Mouse (Mus musculus) cerebellum, adult 11 months (tissue): ENCODE data around the gene Mapk13.
"Not testable (repeated sequence)": the region's sequence is repeated elsewhere in the genome, so short reads cannot be mapped to it uniquely, and the experiment has no call there.

Experiments
- DNase-seq: peaks from one replicate; pipeline ENCODE4 v3.0.0; 2022

Gene Mapk13

DNA sequence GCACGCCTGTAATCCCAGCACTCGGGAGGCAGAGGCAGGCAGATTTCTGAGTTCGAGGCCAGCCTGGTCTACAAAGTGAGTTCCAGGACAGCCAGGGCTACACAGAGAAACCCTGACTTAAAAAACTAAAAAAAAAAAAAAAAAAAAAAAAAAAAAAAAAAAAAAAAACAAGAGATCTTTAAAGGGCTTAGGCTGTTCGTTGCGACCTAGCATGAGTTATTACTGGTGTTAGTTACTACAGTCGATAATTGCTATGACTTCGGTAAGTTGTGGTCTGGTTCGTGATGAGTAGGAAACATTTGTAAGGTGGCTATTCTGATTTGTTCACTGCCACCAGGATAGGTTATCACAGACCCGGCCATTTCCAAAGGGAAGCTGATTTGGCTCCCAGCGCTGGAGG lies 47.2 kb downstream of the Mapk13 start:
- not testable (repeated sequence) for DNase-seq

DNA sequence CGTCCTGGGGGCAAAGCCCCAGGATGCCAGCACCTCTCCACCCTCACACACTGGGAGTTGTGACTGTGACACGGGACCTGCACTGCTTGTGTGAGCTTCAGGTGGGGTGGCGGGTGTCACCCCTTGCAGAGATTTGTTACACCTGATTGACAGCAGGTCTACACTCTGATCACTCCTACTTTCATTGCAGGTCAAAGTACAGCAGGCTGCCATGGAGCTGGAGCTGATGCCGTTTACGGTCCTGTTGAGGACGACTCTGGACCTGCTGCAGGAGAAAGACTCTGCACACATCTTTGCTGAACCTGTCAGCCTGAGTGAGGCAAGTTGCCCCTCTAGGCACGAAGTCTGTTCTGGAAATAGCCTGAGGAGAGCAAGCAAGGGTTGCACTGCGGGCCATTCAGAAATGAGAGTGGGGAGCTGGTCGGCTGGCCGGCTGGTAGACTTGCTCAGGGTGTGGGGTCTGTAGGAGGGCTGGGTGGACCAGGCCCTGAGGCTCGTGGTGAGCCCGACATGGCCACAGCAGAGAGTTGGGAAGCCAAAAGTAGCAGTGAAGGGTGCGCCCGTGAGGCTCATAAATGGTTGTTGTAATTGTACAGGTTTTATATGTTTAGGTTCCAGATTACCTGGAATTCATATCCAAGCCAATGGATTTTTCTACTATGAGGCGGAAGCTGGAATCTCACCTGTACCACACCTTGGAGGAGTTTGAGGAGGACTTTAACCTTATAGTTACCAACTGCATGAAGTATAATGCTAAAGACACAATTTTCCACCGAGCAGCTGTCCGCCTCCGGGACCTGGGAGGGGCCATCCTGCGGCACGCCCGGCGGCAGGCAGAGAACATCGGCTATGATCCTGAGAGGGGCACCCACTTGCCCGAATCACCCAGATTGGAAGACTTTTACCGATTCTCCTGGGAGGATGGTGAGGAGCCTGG lies 48.0 kb downstream of the Mapk13 start:
- DNase-seq = no peak

DNA sequence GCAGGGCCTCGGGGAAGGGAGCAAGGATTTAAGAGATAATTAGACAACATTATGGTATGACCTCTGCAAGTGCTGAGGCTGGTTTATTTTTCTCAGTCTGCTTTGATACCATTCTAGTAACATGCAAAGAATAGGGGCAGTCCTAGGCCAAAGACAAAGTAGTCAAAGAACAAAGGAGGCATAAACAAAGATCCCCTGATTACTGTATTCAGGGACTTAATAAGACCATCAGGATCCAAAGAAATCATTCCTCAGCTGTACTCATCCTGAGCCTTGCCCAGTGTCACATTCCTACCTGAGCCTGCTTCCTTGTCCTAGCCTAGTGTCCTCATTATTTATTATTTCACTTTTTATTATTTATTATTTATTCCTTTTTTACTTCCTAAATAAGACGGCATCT lies 51.1 kb downstream of the Mapk13 start:
- no peak for DNase-seq

DNA sequence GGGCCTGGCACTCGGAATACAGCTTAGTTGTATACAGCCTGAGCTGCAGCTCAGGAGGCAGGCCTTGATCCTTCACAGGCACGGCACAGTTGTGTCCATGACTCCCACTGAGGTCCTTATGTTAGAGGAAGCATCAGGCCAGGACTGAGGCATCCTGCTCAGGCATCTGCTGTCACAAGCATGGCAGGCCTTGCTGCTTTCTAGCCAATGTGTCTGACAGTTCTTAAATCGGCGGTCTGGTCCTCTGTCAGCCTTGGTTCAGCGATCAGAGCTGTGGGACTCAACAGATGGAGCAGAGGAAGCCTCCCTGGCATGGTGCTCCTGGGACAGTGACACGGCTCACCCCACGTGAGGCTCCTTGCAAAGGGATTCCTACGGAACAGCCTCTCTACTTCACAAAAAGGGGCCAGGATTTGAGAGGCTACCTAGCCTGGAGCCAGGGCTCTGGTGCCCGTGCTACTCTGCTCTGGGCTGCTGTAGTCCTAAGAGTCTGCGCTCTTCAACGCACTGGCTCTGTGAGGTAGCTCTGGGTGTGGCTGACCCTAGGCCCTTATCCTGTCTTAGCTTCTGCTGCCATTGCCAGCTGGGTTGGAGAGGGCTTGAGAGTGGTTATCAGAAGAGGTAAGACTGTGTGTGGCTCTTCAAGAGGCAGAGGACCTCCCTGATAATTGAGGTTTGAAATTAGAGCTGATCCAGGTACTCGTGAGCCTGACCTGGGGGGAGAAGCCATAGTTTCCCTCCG lies 54.1 kb downstream of the Mapk13 start:
- peak; percentile 86 for DNase-seq

DNA sequence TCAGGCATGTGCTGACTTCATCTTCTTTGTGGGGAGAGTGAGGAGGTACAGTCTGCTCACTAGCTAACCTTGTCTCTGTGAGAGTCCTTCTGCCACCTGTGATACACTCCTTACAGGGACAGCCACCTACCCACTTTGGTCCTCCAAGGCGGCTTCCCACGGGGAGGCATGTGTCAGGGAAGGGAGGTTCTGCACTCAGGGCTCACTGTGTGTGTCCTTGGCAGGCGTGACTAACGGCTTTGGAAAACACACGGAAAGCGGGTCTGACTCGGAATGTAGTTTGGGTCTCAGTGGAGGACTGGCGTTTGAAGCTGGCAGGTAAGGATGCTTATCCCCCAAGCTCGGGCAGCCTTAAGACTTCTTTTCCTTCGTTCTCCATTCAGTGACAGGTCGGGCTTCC lies 54.7 kb downstream of the Mapk13 start:
- DNase-seq = no peak

DNA sequence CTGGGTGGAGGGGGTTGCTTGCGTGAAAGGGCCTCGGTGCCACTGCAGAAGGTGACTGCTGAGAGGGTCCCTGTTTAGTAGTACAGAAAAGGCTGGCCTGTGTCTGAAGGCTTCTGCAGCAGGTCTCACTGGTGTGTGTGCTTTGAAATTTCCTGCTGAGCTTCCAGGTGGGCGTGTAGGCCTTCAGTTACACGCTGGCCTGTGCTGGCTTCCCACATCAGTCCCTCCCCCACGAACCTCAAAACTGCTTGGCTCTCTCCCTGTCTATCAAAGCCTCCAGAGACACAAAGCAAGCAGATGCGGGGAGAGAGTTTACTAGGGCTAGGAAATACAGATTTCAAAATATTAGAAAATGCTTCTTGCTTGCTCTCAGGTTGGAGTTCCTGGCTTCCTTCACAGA lies 55.8 kb downstream of the Mapk13 start:
- no peak for DNase-seq

DNA sequence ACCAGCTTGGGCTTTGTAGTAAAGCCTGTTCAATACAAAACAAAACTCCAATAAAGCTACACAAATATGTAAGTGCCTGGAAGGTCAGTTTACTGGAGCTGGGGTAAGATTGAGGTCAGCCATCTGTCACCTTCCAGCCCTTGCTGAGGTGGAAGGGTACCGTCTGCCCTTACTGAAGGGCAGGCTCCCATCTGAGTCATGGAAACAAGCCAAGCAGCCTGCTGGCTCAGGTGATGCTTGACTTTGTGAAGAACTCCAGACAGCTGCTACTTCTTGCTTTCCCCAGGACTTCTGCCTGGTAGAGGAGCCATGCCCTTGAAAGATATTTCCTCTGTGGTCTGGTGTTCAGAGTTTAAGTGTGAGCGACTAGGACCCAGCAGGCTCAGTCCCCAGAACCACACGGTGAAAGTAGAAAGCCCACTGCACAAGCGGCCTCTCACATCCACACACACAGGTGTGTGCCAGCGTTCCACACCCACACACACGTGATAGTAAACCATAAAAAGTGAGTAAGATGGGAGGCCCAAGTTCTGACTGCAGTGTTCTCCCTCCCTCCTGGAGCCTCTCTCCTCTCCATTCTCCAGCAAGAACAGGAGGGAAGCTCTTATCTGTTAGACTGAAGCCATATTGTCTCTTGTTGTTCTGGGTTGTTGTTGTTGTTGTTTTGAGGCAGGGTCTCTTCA lies 56.4 kb downstream of the Mapk13 start:
- DNase-seq = no peak

DNA sequence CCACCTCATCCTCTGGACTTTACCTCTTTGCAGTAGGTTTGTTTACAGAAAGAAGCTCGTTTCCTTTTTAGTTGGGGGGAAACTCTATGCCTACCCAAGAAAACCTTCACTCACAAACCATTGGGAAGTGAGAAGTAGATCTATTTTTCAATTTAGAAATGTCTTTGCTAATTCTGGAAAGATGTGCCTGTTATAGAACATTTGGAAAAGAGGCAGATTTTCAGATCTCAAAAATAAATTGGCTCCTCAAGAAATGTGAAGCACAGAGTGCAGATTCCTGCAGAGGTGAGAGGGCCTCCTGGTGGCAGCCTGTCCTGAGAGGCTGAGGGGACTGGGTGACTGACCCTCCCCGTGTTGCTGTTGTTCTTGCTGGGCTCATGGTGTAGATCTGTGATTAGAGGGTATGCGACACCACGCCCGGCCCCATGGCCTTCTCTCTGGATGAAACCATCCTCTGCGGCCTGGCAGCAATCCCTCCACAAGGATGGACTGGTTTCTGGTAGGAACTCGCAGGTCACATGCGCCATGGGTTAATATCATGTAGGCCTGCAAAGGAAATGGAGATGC lies 58.7 kb downstream of the Mapk13 start:
- DNase-seq = no peak

DNA sequence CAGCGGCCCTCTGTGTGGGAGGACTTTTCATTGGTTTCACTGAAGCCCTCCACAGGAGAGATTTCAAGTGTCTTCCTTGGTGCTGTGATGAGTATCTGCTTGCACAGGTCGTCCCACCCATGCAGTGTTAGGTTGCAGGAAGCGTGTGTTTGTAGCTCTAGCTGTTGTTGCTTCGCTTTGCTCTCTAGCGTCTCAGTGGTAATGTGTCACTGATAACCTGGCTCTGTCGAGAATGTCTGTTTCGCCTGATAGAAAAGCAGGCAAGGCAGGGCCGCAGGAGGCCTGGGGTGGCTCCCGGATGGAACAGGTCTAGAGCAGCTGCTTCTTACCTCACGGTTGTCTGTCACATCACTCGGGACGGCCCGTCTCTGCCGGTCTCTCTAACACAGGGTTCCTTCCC lies 60.0 kb downstream of the Mapk13 start:
- DNase-seq = no peak
